Mouse (Mus musculus): ENCODE data around the gene Ralgps1. TPM values are rescaled to one million over a fixed set of nuclear protein-coding genes. Genes with fewer than 3 reads are reported as not detected.
"Not testable (repeated sequence)": the region's sequence is repeated elsewhere in the genome, so short reads cannot be mapped to it uniquely, and the experiment has no call there.

The Ralgps1 gene
- polyA plus RNA-seq, 1 experiment from 2014 or later: 48.4 TPM

- H3K9ac ChIP-seq (ENCODE audit: low read depth, low read length): no peak overlapping the region
- H3K4me3 ChIP-seq (ENCODE audit: low read depth, low read length): no peak overlapping the region
- WGBS: 78% methylated on average over 8 of the region's 8 CpGs
- no peak overlapping the region for H3K27ac ChIP-seq (ENCODE audit: low read length)
- no peaks in the 10 kb centered on the region for H3K4me1 ChIP-seq (ENCODE audit: control insufficient read depth, insufficient read depth, low read length)
- H3K9me3 ChIP-seq (replicated peaks; ENCODE audit: control insufficient read depth, low read length, poor library complexity, severe bottlenecking): no peaks in the 10 kb centered on the region
- H3K4me2 ChIP-seq (ENCODE audit: low read length): no peak overlapping the region
- no peaks in the 10 kb centered on the region for H3K27me3 ChIP-seq (ENCODE audit: control insufficient read depth, insufficient read depth, low read depth, low read length)
- no peak for ATAC-seq
- no peaks in the 10 kb centered on the region for H3K36me3 ChIP-seq (ENCODE audit: control insufficient read depth, insufficient read depth, low read length)
Observed at GRCm38 (mm10) chr2:33100536-33100935, 270.8 kb downstream of the Ralgps1 start.

GRCm38 (mm10) chr2:33097326-33097725 is 274.0 kb downstream of the Ralgps1 start:
- H3K4me1 ChIP-seq (ENCODE audit: control insufficient read depth, insufficient read depth, low read length); H3K9ac ChIP-seq (ENCODE audit: low read depth, low read length); H3K4me2 ChIP-seq (ENCODE audit: low read length); H3K27ac ChIP-seq (ENCODE audit: low read length); H3K4me3 ChIP-seq (ENCODE audit: low read depth, low read length); ATAC-seq; H3K36me3 ChIP-seq (ENCODE audit: control insufficient read depth, insufficient read depth, low read length); H3K9me3 ChIP-seq (replicated peaks; ENCODE audit: control insufficient read depth, low read length, poor library complexity, severe bottlenecking); H3K27me3 ChIP-seq (ENCODE audit: control insufficient read depth, insufficient read depth, low read depth, low read length): not testable (repeated sequence)
- WGBS: 91% methylated on average over 11 of the region's 12 CpGs

- H3K4me1 ChIP-seq (ENCODE audit: control insufficient read depth, insufficient read depth, low read length): no peaks in the 10 kb centered on the region
- no peak overlapping the region for H3K27ac ChIP-seq (ENCODE audit: low read length)
- no peaks in the 10 kb centered on the region for H3K36me3 ChIP-seq (ENCODE audit: control insufficient read depth, insufficient read depth, low read length)
- H3K4me2 ChIP-seq (ENCODE audit: low read length): no peak overlapping the region
- H3K9me3 ChIP-seq (replicated peaks; ENCODE audit: control insufficient read depth, low read length, poor library complexity, severe bottlenecking): no peaks in the 10 kb centered on the region
- H3K4me3 ChIP-seq (ENCODE audit: low read depth, low read length): no peak overlapping the region
- no peaks in the 10 kb centered on the region for H3K27me3 ChIP-seq (ENCODE audit: control insufficient read depth, insufficient read depth, low read depth, low read length)
- no peak overlapping the region for H3K9ac ChIP-seq (ENCODE audit: low read depth, low read length)
- WGBS: 72% methylated on average over 10 of the region's 10 CpGs
- ATAC-seq: no peak
Observed at GRCm38 (mm10) chr2:33095221-33095671, 276.0 kb downstream of the Ralgps1 start.

GRCm38 (mm10) chr2:33090620-33091520 is 280.4 kb downstream of the Ralgps1 start:
- Histone ChIP-seq H3K4me3 (ENCODE audit: low read depth, low read length) (no peak overlapping the region), H3K4me2 (ENCODE audit: low read length) (no peak overlapping the region), H3K4me1 (ENCODE audit: control insufficient read depth, insufficient read depth, low read length) (peaks cover 5% of the 10 kb centered on the region), H3K9me3 (replicated peaks; ENCODE audit: control insufficient read depth, low read length, poor library complexity, severe bottlenecking) (no peaks in the 10 kb centered on the region), H3K27ac (ENCODE audit: low read length) (no peak overlapping the region), H3K9ac (ENCODE audit: low read depth, low read length) (no peak overlapping the region), H3K27me3 (ENCODE audit: control insufficient read depth, insufficient read depth, low read depth, low read length) (no peaks in the 10 kb centered on the region), H3K36me3 (ENCODE audit: control insufficient read depth, insufficient read depth, low read length) (no peaks in the 10 kb centered on the region)
- ATAC-seq: no peak
- WGBS: 93% methylated on average over 8 of the region's 8 CpGs

GRCm38 (mm10) chr2:33090033-33090400 is 281.3 kb downstream of the Ralgps1 start:
- H3K4me2 ChIP-seq (ENCODE audit: low read length); H3K36me3 ChIP-seq (ENCODE audit: control insufficient read depth, insufficient read depth, low read length); H3K27ac ChIP-seq (ENCODE audit: low read length); H3K27me3 ChIP-seq (ENCODE audit: control insufficient read depth, insufficient read depth, low read depth, low read length); ATAC-seq; H3K9ac ChIP-seq (ENCODE audit: low read depth, low read length); H3K4me1 ChIP-seq (ENCODE audit: control insufficient read depth, insufficient read depth, low read length); H3K4me3 ChIP-seq (ENCODE audit: low read depth, low read length); H3K9me3 ChIP-seq (replicated peaks; ENCODE audit: control insufficient read depth, low read length, poor library complexity, severe bottlenecking): not testable (repeated sequence)
- WGBS: 79% methylated on average over 1 of the region's 1 CpGs

GRCm38 (mm10) chr2:33089356-33090032 is 281.8 kb downstream of the Ralgps1 start:
- WGBS: 84% methylated on average over 5 of the region's 5 CpGs
- H3K27ac ChIP-seq (ENCODE audit: low read length): no peak overlapping the region
- ATAC-seq: no peak
- H3K4me1 ChIP-seq (ENCODE audit: control insufficient read depth, insufficient read depth, low read length): peaks cover 8% of the 10 kb centered on the region
- H3K27me3 ChIP-seq (ENCODE audit: control insufficient read depth, insufficient read depth, low read depth, low read length): no peaks in the 10 kb centered on the region
- no peak overlapping the region for H3K9ac ChIP-seq (ENCODE audit: low read depth, low read length)
- no peak overlapping the region for H3K4me3 ChIP-seq (ENCODE audit: low read depth, low read length)
- no peaks in the 10 kb centered on the region for H3K36me3 ChIP-seq (ENCODE audit: control insufficient read depth, insufficient read depth, low read length)
- H3K4me2 ChIP-seq (ENCODE audit: low read length): no peak overlapping the region
- no peaks in the 10 kb centered on the region for H3K9me3 ChIP-seq (replicated peaks; ENCODE audit: control insufficient read depth, low read length, poor library complexity, severe bottlenecking)

- 0 out of 2 replicates have a peak, but pooled peaks have one; percentile 57 for ATAC-seq
Observed at GRCm38 (mm10) chr2:33086671-33087363, 284.5 kb downstream of the Ralgps1 start.

GRCm38 (mm10) chr2:33086016-33086596 is 285.2 kb downstream of the Ralgps1 start:
- ATAC-seq: no peak
- no peaks in the 10 kb centered on the region for H3K27me3 ChIP-seq (ENCODE audit: control insufficient read depth, insufficient read depth, low read depth, low read length)
- H3K4me3 ChIP-seq (ENCODE audit: low read depth, low read length): peak overlapping the region; percentile 15
- peak overlapping the region; percentile 65 for H3K27ac ChIP-seq (ENCODE audit: low read length)
- no peaks in the 10 kb centered on the region for H3K36me3 ChIP-seq (ENCODE audit: control insufficient read depth, insufficient read depth, low read length)
- H3K9me3 ChIP-seq (replicated peaks; ENCODE audit: control insufficient read depth, low read length, poor library complexity, severe bottlenecking): no peaks in the 10 kb centered on the region
- peak overlapping the region; percentile 46 for H3K4me2 ChIP-seq (ENCODE audit: low read length)
- peaks cover 11% of the 10 kb centered on the region for H3K4me1 ChIP-seq (ENCODE audit: control insufficient read depth, insufficient read depth, low read length)
- H3K9ac ChIP-seq (ENCODE audit: low read depth, low read length): peak overlapping the region; percentile 3; the same call in 1 of the 2 replicates
- WGBS: 20% methylated on average over 7 of the region's 7 CpGs

More at GRCm38 (mm10) chr2:33086671-33087363, 284.5 kb downstream of the Ralgps1 start:
- Histone ChIP-seq H3K27ac (ENCODE audit: low read length) (peak overlapping the region; percentile 65), H3K4me1 (ENCODE audit: control insufficient read depth, insufficient read depth, low read length) (peaks cover 11% of the 10 kb centered on the region), H3K9me3 (replicated peaks; ENCODE audit: control insufficient read depth, low read length, poor library complexity, severe bottlenecking) (no peaks in the 10 kb centered on the region), H3K4me3 (ENCODE audit: low read depth, low read length) (peak overlapping the region; percentile 24), H3K36me3 (ENCODE audit: control insufficient read depth, insufficient read depth, low read length) (no peaks in the 10 kb centered on the region), H3K4me2 (ENCODE audit: low read length) (peak overlapping the region; percentile 46), H3K27me3 (ENCODE audit: control insufficient read depth, insufficient read depth, low read depth, low read length) (no peaks in the 10 kb centered on the region), H3K9ac (ENCODE audit: low read depth, low read length) (0 out of 2 replicates have a peak overlapping the region, but pooled peaks have one; percentile 15)
- 57% methylated on average over 7 of the region's 7 CpGs for WGBS

All from midbrain, embryonic 16.5 days (tissue).